Mouse (Mus musculus) lung, embryonic 16.5 days (tissue): Measurements from ENCODE around the gene Pomgnt1. TPM values are rescaled to one million over a fixed set of nuclear protein-coding genes. Genes with fewer than 3 reads are reported as not detected.

Experiments
- ATAC-seq: fragments of 200-750 bp; cut with Nextera tagmentation; 2 replicates; pipeline ENCODE4 v1.8.0; 2017; ENCODE audit warnings: low read depth, mild to moderate bottlenecking, moderate library complexity
- H3K27ac ChIP-seq: fragments of 300-500 bp; sonication (generic); 2 replicates; pipeline ENCODE4 v1.5.1; 2014; ENCODE audit warnings: mild to moderate bottlenecking, control low read depth, low read length
- H3K27me3 ChIP-seq: fragments of 300-500 bp; sonication (generic); 2 replicates; pipeline ENCODE4 v1.6.1; 2014; ENCODE audit warnings: low read depth, low read length, mixed read lengths; ENCODE audit not compliant: control insufficient read depth, insufficient read depth
- H3K36me3 ChIP-seq: fragments of 300-500 bp; sonication (generic); 2 replicates; pipeline ENCODE4 v1.6.1; 2014; ENCODE audit warnings: low read length; ENCODE audit not compliant: control insufficient read depth, insufficient read depth
- H3K4me1 ChIP-seq: fragments of 300-500 bp; sonication (generic); replicated peaks from 2 replicates; pipeline ENCODE4 v1.6.1; 2014; ENCODE audit warnings: low read length, mixed read lengths; ENCODE audit not compliant: control insufficient read depth, insufficient read depth
- H3K4me2 ChIP-seq: fragments of 300-500 bp; sonication (generic); 2 replicates; pipeline ENCODE4 v1.6.1; 2014; ENCODE audit warnings: low read depth, low read length, control low read depth
- H3K4me3 ChIP-seq: fragments of 300-500 bp; sonication (generic); 2 replicates; pipeline ENCODE4 v1.5.1; 2014; ENCODE audit warnings: mild to moderate bottlenecking, low read length, control low read depth
- H3K9ac ChIP-seq: fragments of 300-500 bp; sonication (generic); 2 replicates; pipeline ENCODE4 v1.6.1; 2014; ENCODE audit warnings: low read length, control low read depth
- H3K9me3 ChIP-seq: fragments of 300-500 bp; sonication (generic); 2 replicates; pipeline ENCODE4 v1.6.1; 2016; ENCODE audit warnings: low read length; ENCODE audit not compliant: control insufficient read depth
- WGBS: fragments of 180-500 bp; shearing (Covaris S2); extraction: QIAGEN DNeasy Blood & Tissue Kit; methylation state at CpG from one replicate; pipeline ENCODE4 v1.1.7; 2014; 5-methylcytosine and 5-hydroxymethylcytosine counted together
- polyA plus RNA-seq: library from polyadenylated mRNA; unstranded; fragments of >200 nt; fragmentation: Nextera tagmentation; extraction: Ambion mirVana; gene quantifications from 2 replicates; pipeline ENCODE4 v1.2.1, GENCODE M21; 2015

Gene Pomgnt1
- 56.2 and 59.1 TPM in 2 replicates for polyA plus RNA-seq

DNA sequence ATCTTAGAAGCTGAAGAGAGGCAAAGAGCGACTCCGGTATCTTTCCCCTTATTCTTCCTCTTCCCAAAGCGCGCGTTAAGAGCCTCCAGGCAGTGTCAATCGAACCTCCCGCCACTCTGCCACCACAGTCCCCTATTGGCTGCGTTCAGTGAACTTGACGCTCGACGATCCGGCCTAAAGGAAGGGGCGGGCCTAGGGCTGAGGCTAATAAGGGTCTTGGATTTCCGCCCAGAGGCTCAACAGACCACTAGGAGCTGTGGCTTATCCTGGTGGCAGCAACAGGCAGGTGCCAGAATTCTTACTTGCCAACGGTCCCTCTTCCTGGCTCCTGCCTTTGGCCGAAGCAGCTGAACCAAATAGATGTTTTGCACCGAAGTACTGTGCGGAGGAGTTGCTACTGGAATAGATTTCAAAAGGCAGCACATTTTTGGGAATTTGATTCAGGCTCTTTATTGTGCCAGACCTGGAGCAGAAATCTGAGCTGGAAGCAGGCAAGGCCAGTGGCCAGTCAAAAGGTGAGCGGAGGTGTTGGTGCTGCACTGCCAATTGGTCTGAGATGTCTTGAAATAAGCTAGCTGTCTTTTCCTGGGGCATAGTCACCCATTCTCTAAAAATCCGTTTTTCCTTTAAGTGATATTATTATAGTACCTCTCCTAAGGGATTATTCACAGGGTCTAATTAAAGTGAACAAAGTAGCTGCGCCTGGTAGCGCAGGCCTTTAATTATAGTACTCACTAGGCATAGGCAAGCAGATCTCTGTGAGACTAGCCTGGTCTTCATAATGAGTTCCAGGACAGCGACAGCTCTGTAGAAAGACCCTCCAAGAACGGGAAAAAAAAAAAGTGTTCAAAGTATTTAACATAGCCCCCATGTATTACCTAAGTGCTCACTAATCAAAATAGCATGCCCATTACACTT lies at the start of gene Pomgnt1, which contains the start of gene Rad54l:
Gene Pomgnt1, plus strand, starts transcription at position 239 of the 918 bp plus-strand sequence.
Gene Rad54l, minus strand, starts transcription at position 89 of the 918 bp plus-strand sequence.
- H3K27me3 ChIP-seq = no peaks in the 10 kb centered on the region
- ATAC-seq = peak; percentile 99
- no peaks in the 10 kb centered on the region for H3K9me3 ChIP-seq
- H3K9ac ChIP-seq = peak within 1 kb of the TSS; percentile 72
- no peaks in the 10 kb centered on the region for H3K36me3 ChIP-seq
- peak within 1 kb of the TSS; percentile 57 for H3K4me3 ChIP-seq
- 4% methylated on average over 24 of the region's 24 CpGs for WGBS
- H3K4me2 ChIP-seq = peak within 1 kb of the TSS; percentile 61
- H3K27ac ChIP-seq = peak within 1 kb of the TSS; percentile 60
- peaks cover 9% of the 10 kb centered on the region for H3K4me1 ChIP-seq

- Histone ChIP-seq H3K9me3 (no peaks in the 10 kb centered on the region), H3K4me1 (peaks cover 22% of the 10 kb centered on the region), H3K4me3 (peak overlapping the region; percentile 100), H3K4me2 (peak overlapping the region; percentile 68), H3K36me3 (peaks cover 8% of the 10 kb centered on the region), H3K27me3 (no peaks in the 10 kb centered on the region), H3K9ac (peak overlapping the region; percentile 99), H3K27ac (peak overlapping the region; percentile 45; the same call in 1 of the 2 replicates)
- WGBS = 1% methylated on average over 8 of the region's 8 CpGs
- ATAC-seq = no peak
These were observed 49.4 kb upstream of the Pomgnt1 start for GRCm38 (mm10) chr4:116074145-116074675.

GRCm38 (mm10) chr4:116074861-116075620 lies 48.6 kb upstream of the Pomgnt1 start, which contains the start of the genes Uqcrh and Lrrc41:
Uqcrh (minus strand) TSS chr4:116075071.
Lrrc41 (plus strand) TSS chr4:116075269.
- Histone ChIP-seq H3K36me3 (peaks cover 3% of the 10 kb centered on the region; the same call in 1 of the 2 replicates), H3K4me3 (peak within 1 kb of the TSS; percentile 100), H3K4me2 (peak within 1 kb of the TSS; percentile 77), H3K27ac (peak within 1 kb of the TSS; percentile 97), H3K9ac (peak within 1 kb of the TSS; percentile 99), H3K9me3 (no peaks in the 10 kb centered on the region), H3K4me1 (peaks cover 22% of the 10 kb centered on the region), H3K27me3 (no peaks in the 10 kb centered on the region)
- WGBS = under 1% methylated on average over 55 of the region's 55 CpGs
- peak; percentile 95 for ATAC-seq

DNA sequence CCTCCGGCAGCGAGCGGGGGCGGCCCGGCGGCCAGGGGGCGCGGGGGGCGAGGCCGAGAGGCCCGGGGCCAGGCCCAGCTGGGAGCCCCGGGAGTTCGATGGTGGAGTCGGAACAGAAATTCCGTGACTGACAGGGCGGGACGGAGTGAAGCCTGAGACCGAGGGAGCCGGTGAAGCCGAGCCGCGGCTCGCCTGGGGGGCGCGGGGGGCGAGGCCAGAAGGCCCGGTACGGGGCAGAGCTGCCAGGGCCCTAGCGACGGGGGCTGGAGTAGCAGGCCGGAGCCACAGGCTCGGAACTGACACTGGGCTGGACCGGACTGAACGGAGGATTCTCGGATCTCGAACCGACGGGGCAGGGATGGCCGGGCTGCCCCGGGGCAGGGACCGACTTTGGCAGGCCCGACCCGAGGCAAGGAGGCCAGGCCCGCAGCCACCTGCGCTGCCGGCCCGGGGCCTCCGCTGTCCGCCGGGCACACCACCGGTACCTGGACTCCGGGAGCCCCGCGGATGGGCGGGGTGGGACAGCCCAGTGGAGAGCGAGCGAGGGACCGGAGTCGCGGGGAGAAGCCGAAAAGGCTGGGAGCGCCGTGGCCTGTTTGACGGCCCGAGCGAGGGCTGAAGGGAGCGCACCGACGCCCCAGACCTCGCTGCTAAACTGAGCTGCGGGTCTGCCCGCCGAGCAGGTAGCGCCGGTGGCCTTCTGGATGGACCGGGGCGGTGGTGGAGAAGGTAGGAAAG lies 47.8 kb upstream of the Pomgnt1 start:
- Histone ChIP-seq H3K9ac (peak overlapping the region; percentile 99), H3K9me3 (no peaks in the 10 kb centered on the region), H3K4me1 (peaks cover 22% of the 10 kb centered on the region), H3K27me3 (no peaks in the 10 kb centered on the region), H3K27ac (peak overlapping the region; percentile 97), H3K4me2 (peak overlapping the region; percentile 77), H3K4me3 (peak overlapping the region; percentile 100), H3K36me3 (peaks cover 8% of the 10 kb centered on the region)
- ATAC-seq = peak; percentile 76
- under 1% methylated on average over 66 of the region's 77 CpGs for WGBS

DNA sequence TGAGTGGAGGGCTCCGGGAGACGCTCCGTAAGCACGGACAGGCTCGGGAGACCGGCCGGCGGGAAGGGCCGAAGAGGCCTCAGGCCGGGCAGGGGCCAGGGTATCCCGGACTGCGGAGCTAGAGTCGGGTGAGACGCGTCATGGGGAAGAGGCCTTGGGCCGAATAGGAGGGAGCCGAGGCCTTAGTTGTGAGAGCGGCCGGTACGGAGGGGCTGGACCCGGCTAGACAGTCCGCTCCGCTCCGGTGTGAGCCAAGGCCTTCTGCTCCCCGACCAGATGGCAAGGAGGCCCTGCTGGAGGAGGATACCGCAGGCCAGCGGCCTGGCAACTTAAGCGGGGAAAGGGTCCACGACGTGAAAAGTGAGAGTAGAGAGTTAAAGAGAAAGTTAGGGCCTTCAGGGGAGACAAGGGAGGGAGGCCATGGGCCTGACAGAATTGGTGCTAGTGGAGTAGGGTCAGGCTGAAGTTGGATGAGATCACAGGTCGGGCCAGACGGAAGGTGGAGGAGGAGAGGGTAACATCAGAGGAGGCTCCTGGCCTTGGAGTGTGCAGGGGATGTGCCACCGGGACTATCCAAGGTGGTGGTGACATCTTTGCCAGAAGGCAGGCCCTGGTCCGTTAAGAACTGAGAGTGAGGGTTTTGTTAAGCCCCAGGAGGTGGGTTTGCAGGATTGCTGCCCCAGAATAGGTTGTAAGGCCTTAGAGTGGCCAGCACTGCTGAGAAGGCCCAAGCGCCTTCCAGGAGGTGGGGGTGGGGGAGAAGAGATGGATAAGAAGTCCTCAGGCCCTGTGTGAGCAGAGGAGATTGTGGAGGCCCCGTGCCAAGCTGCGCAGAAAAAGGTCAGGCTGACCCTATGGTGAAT lies 47.0 kb upstream of the Pomgnt1 start:
- H3K4me1 ChIP-seq = peaks cover 22% of the 10 kb centered on the region
- peaks cover 12% of the 10 kb centered on the region for H3K36me3 ChIP-seq
- peak; percentile 8 for ATAC-seq

GRCm38 (mm10) chr4:116077240-116078095 lies 46.2 kb upstream of the Pomgnt1 start:
- peaks cover 22% of the 10 kb centered on the region for H3K4me1 ChIP-seq
- H3K27me3 ChIP-seq = no peaks in the 10 kb centered on the region
- H3K36me3 ChIP-seq = peaks cover 12% of the 10 kb centered on the region
- peak overlapping the region; percentile 99 for H3K9ac ChIP-seq
- no peak for ATAC-seq
- H3K4me2 ChIP-seq = peak overlapping the region; percentile 77
- peak overlapping the region; percentile 100 for H3K4me3 ChIP-seq
- 49% methylated on average over 3 of the region's 3 CpGs for WGBS
- H3K9me3 ChIP-seq = no peaks in the 10 kb centered on the region
- H3K27ac ChIP-seq = peak overlapping the region; percentile 97

More for the DNA sequence above, 47.0 kb upstream of the Pomgnt1 start:
- no peaks in the 10 kb centered on the region for H3K9me3 ChIP-seq
- H3K9ac ChIP-seq = peak overlapping the region; percentile 99
- peak overlapping the region; percentile 97 for H3K27ac ChIP-seq
- WGBS = 2% methylated on average over 37 of the region's 37 CpGs
- H3K4me3 ChIP-seq = peak overlapping the region; percentile 100
- H3K27me3 ChIP-seq = no peaks in the 10 kb centered on the region
- peak overlapping the region; percentile 77 for H3K4me2 ChIP-seq

DNA sequence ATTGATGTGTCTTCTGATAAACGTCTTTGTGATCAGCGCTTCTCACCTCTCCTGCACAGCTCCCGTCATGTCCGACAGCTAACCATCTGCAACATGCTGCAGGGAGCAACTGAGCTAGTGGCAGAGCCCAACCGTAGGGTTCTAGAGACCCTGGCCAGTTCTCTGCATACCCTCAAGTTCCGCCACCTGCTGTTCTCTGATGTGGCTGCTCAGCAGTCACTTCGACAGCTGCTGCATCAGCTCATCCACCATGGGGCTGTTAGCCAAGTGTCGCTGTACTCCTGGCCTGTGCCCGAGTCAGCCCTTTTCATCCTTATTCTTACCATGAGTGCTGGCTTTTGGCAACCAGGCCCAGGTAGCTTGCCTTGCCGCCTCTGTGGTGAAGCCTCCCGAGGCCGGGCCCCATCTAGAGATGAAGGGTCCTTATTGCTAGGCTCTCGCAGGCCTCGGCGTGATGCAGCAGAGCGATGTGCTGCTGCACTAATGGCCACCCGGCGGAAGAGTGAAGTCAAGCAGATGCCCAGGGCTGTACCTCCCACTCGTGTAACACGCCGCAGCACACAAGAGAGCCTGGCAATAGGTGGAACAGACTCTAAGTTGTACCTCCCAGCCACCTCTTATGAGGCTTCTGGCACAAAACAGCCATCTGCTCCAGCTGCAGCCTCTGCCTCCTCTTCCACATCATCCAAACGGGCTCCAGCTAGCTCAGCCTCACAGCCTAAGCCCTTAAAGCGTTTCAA lies 35.0 kb upstream of the Pomgnt1 start:
- Histone ChIP-seq H3K27ac (no peak overlapping the region), H3K4me1 (no peaks in the 10 kb centered on the region), H3K36me3 (peaks cover 55% of the 10 kb centered on the region), H3K4me2 (no peak overlapping the region), H3K27me3 (no peaks in the 10 kb centered on the region), H3K4me3 (no peak overlapping the region), H3K9ac (no peak overlapping the region), H3K9me3 (no peaks in the 10 kb centered on the region)
- ATAC-seq = no peak
- WGBS = 85% methylated on average over 23 of the region's 23 CpGs
